Mouse (Mus musculus) induced T-regulatory cell, adult 2 months (primary cell): ENCODE data around the gene Scgb2b11.
"Not testable (repeated sequence)": the region's sequence is repeated elsewhere in the genome, so short reads cannot be mapped to it uniquely, and the experiment has no call there.

ENCODE experiments used
- DNase-seq: peaks from one replicate; pipeline ENCODE4 v3.0.0-alpha.2; 2012; ENCODE audit warnings: low read depth

Gene Scgb2b11

GRCm38 (mm10) chr7:32211045-32211444, at the start of gene Scgb2b11:
Gene Scgb2b11, minus strand, starts transcription at chr7:32211145.
- not testable (repeated sequence) for DNase-seq

- DNase-seq = not testable (repeated sequence)
These were observed 11.6 kb upstream of the Scgb2b11 start, which contains the start of gene Scgb1b11 for GRCm38 (mm10) chr7:32222540-32222939. Gene Scgb1b11, plus strand, starts transcription at chr7:32222840.
